Mouse (Mus musculus) embryonic fibroblast, embryonic 13.5 days (primary cell): ENCODE measurements around the gene Spg7.

Experiments used
- CTCF ChIP-seq: IDR thresholded peaks from 2 replicates; pipeline ENCODE4 v1.5.1; 2011; ENCODE audit warnings: mild to moderate bottlenecking, control low read depth, low read length, moderate library complexity, borderline replicate concordance; ENCODE audit not compliant: insufficient read depth
- POLR2A ChIP-seq: IDR thresholded peaks from 2 replicates; pipeline ENCODE4 v1.6.1; 2011; ENCODE audit warnings: low read depth, mild to moderate bottlenecking, control low read depth, low read length, moderate library complexity

- TF ChIP-seq CTCF (no peak), POLR2A (no peak)
These were observed 50.1 kb downstream of the Spg7 start for GRCm38 (mm10) chr8:123112892-123113291.
